Mouse (Mus musculus): ENCODE data around the gene Mcm6. TPM values are rescaled to one million over a fixed set of nuclear protein-coding genes. Genes with fewer than 3 reads are reported as not detected.
"Not testable (repeated sequence)": the region's sequence is repeated elsewhere in the genome, so short reads cannot be mapped to it uniquely, and the experiment has no call there.

The Mcm6 gene
- polyA plus RNA-seq, 1 experiment from 2014 or later: 131 TPM

GRCm38 (mm10) chr1:128319266-128319665 is 40.2 kb downstream of the Mcm6 start:
- not testable (repeated sequence) for H3K36me3 ChIP-seq (ENCODE audit: control insufficient read depth, insufficient read depth, low read length); H3K27me3 ChIP-seq (replicated peaks; ENCODE audit: control insufficient read depth, insufficient read depth, low read length); H3K4me3 ChIP-seq (ENCODE audit: low read depth, low read length); ATAC-seq; H3K9me3 ChIP-seq (replicated peaks; ENCODE audit: control insufficient read depth, low read length); H3K9ac ChIP-seq (ENCODE audit: low read length); H3K4me1 ChIP-seq (ENCODE audit: control insufficient read depth, insufficient read depth, low read length); DNase-seq (ENCODE audit: low spot score); H3K4me2 ChIP-seq (ENCODE audit: low read length); H3K27ac ChIP-seq (ENCODE audit: low read depth, low read length)
- whole genome bisulfite sequencing: 84% methylated on average over 6 of the region's 6 CpGs

GRCm38 (mm10) chr1:128314665-128315064 is 44.8 kb downstream of the Mcm6 start:
- ATAC-seq: no peak
- H3K9ac ChIP-seq (ENCODE audit: low read length): no peak overlapping the region
- H3K27ac ChIP-seq (ENCODE audit: low read depth, low read length): no peak overlapping the region
- no peak for DNase-seq (ENCODE audit: low spot score)
- H3K27me3 ChIP-seq (replicated peaks; ENCODE audit: control insufficient read depth, insufficient read depth, low read length): no peaks in the 10 kb centered on the region
- H3K9me3 ChIP-seq (replicated peaks; ENCODE audit: control insufficient read depth, low read length): no peaks in the 10 kb centered on the region
- H3K4me2 ChIP-seq (ENCODE audit: low read length): no peak overlapping the region
- H3K36me3 ChIP-seq (ENCODE audit: control insufficient read depth, insufficient read depth, low read length): no peaks in the 10 kb centered on the region
- WGBS: 72% methylated on average over 4 of the region's 4 CpGs
- no peaks in the 10 kb centered on the region for H3K4me1 ChIP-seq (ENCODE audit: control insufficient read depth, insufficient read depth, low read length)
- H3K4me3 ChIP-seq (ENCODE audit: low read depth, low read length): no peak overlapping the region

- no peak for ATAC-seq
- no peaks in the 10 kb centered on the region for H3K36me3 ChIP-seq (ENCODE audit: control insufficient read depth, insufficient read depth, low read length)
- no peak overlapping the region for H3K4me3 ChIP-seq (ENCODE audit: low read depth, low read length)
- H3K9ac ChIP-seq (ENCODE audit: low read length): no peak overlapping the region
- no peak overlapping the region for H3K27ac ChIP-seq (ENCODE audit: low read depth, low read length)
- 82% methylated on average over 3 of the region's 3 CpGs for WGBS
- no peaks in the 10 kb centered on the region for H3K4me1 ChIP-seq (ENCODE audit: control insufficient read depth, insufficient read depth, low read length)
- no peaks in the 10 kb centered on the region for H3K27me3 ChIP-seq (replicated peaks; ENCODE audit: control insufficient read depth, insufficient read depth, low read length)
- DNase-seq (ENCODE audit: low spot score): peak; percentile 44
- H3K4me2 ChIP-seq (ENCODE audit: low read length): no peak overlapping the region
- no peaks in the 10 kb centered on the region for H3K9me3 ChIP-seq (replicated peaks; ENCODE audit: control insufficient read depth, low read length)
These were observed 50.4 kb downstream of the Mcm6 start for GRCm38 (mm10) chr1:128309043-128309442.

GRCm38 (mm10) chr1:128303900-128304299 is 55.6 kb downstream of the Mcm6 start:
- Histone ChIP-seq H3K4me3 (ENCODE audit: low read depth, low read length) (no peak overlapping the region), H3K27ac (ENCODE audit: low read depth, low read length) (no peak overlapping the region), H3K27me3 (replicated peaks; ENCODE audit: control insufficient read depth, insufficient read depth, low read length) (no peaks in the 10 kb centered on the region), H3K9ac (ENCODE audit: low read length) (no peak overlapping the region), H3K9me3 (replicated peaks; ENCODE audit: control insufficient read depth, low read length) (no peaks in the 10 kb centered on the region; the same call in 1 of the 2 replicates), H3K4me1 (ENCODE audit: control insufficient read depth, insufficient read depth, low read length) (no peaks in the 10 kb centered on the region), H3K4me2 (ENCODE audit: low read length) (peak overlapping the region; percentile 9; the same call in 1 of the 2 replicates), H3K36me3 (ENCODE audit: control insufficient read depth, insufficient read depth, low read length) (no peaks in the 10 kb centered on the region)
- ATAC-seq: peak; percentile 77
- peak; percentile 79 for DNase-seq (ENCODE audit: low spot score)
- 61% methylated on average over 16 of the region's 16 CpGs for whole genome bisulfite sequencing

GRCm38 (mm10) chr1:128295717-128296528 is 63.5 kb downstream of the Mcm6 start:
- no peaks in the 10 kb centered on the region for H3K4me1 ChIP-seq (ENCODE audit: control insufficient read depth, insufficient read depth, low read length)

GRCm38 (mm10) chr1:128295296-128295695 is 64.2 kb downstream of the Mcm6 start:
- H3K27me3 ChIP-seq (replicated peaks; ENCODE audit: control insufficient read depth, insufficient read depth, low read length): no peaks in the 10 kb centered on the region
- WGBS: 85% methylated on average over 8 of the region's 8 CpGs
- H3K27ac ChIP-seq (ENCODE audit: low read depth, low read length): no peak overlapping the region
- no peak overlapping the region for H3K9ac ChIP-seq (ENCODE audit: low read length)
- H3K4me2 ChIP-seq (ENCODE audit: low read length): no peak overlapping the region
- no peaks in the 10 kb centered on the region for H3K4me1 ChIP-seq (ENCODE audit: control insufficient read depth, insufficient read depth, low read length)
- no peaks in the 10 kb centered on the region for H3K36me3 ChIP-seq (ENCODE audit: control insufficient read depth, insufficient read depth, low read length)
- no peak overlapping the region for H3K4me3 ChIP-seq (ENCODE audit: low read depth, low read length)
- DNase-seq (ENCODE audit: low spot score) (no peak), ATAC-seq (no peak)
- H3K9me3 ChIP-seq (replicated peaks; ENCODE audit: control insufficient read depth, low read length): no peaks in the 10 kb centered on the region

More at GRCm38 (mm10) chr1:128295717-128296528, 63.5 kb downstream of the Mcm6 start:
- no peaks in the 10 kb centered on the region for H3K36me3 ChIP-seq (ENCODE audit: control insufficient read depth, insufficient read depth, low read length)
- no peak overlapping the region for H3K27ac ChIP-seq (ENCODE audit: low read depth, low read length)
- H3K27me3 ChIP-seq (replicated peaks; ENCODE audit: control insufficient read depth, insufficient read depth, low read length): no peaks in the 10 kb centered on the region
- H3K9ac ChIP-seq (ENCODE audit: low read length): no peak overlapping the region
- 74% methylated on average over 5 of the region's 5 CpGs for WGBS
- H3K9me3 ChIP-seq (replicated peaks; ENCODE audit: control insufficient read depth, low read length): no peaks in the 10 kb centered on the region
- peak; percentile 32; the same call in 1 of the 2 replicates for ATAC-seq
- peak; percentile 14 for DNase-seq (ENCODE audit: low spot score)
- H3K4me2 ChIP-seq (ENCODE audit: low read length): no peak overlapping the region
- no peak overlapping the region for H3K4me3 ChIP-seq (ENCODE audit: low read depth, low read length)

GRCm38 (mm10) chr1:128293524-128293923 is 65.9 kb downstream of the Mcm6 start:
- H3K36me3 ChIP-seq (ENCODE audit: control insufficient read depth, insufficient read depth, low read length): no peaks in the 10 kb centered on the region
- no peak for DNase-seq (ENCODE audit: low spot score)
- H3K4me3 ChIP-seq (ENCODE audit: low read depth, low read length): no peak overlapping the region
- H3K9ac ChIP-seq (ENCODE audit: low read length): no peak overlapping the region
- H3K9me3 ChIP-seq (replicated peaks; ENCODE audit: control insufficient read depth, low read length): no peaks in the 10 kb centered on the region
- no peaks in the 10 kb centered on the region for H3K4me1 ChIP-seq (ENCODE audit: control insufficient read depth, insufficient read depth, low read length)
- no peak for ATAC-seq
- WGBS: 85% methylated on average over 12 of the region's 12 CpGs
- no peak overlapping the region for H3K27ac ChIP-seq (ENCODE audit: low read depth, low read length)
- no peaks in the 10 kb centered on the region for H3K27me3 ChIP-seq (replicated peaks; ENCODE audit: control insufficient read depth, insufficient read depth, low read length)
- no peak overlapping the region for H3K4me2 ChIP-seq (ENCODE audit: low read length)

- no peak overlapping the region for H3K4me2 ChIP-seq (ENCODE audit: low read length)
- H3K27ac ChIP-seq (ENCODE audit: low read depth, low read length): no peak overlapping the region
- H3K4me1 ChIP-seq (ENCODE audit: control insufficient read depth, insufficient read depth, low read length): no peaks in the 10 kb centered on the region
- no peak overlapping the region for H3K9ac ChIP-seq (ENCODE audit: low read length)
- DNase-seq (ENCODE audit: low spot score) (peak; percentile 23), ATAC-seq (peak; percentile 42; the same call in 1 of the 2 replicates)
- H3K4me3 ChIP-seq (ENCODE audit: low read depth, low read length): no peak overlapping the region
- no peaks in the 10 kb centered on the region for H3K9me3 ChIP-seq (replicated peaks; ENCODE audit: control insufficient read depth, low read length)
- WGBS: 83% methylated on average over 5 of the region's 5 CpGs
- no peaks in the 10 kb centered on the region for H3K36me3 ChIP-seq (ENCODE audit: control insufficient read depth, insufficient read depth, low read length)
- no peaks in the 10 kb centered on the region for H3K27me3 ChIP-seq (replicated peaks; ENCODE audit: control insufficient read depth, insufficient read depth, low read length)
These were observed 69.2 kb downstream of the Mcm6 start for GRCm38 (mm10) chr1:128290295-128290694.

GRCm38 (mm10) chr1:128285136-128285535 is 74.3 kb downstream of the Mcm6 start:
- Histone ChIP-seq H3K36me3 (ENCODE audit: control insufficient read depth, insufficient read depth, low read length) (peaks cover 10% of the 10 kb centered on the region), H3K4me1 (ENCODE audit: control insufficient read depth, insufficient read depth, low read length) (no peaks in the 10 kb centered on the region), H3K9me3 (replicated peaks; ENCODE audit: control insufficient read depth, low read length) (no peaks in the 10 kb centered on the region), H3K27ac (ENCODE audit: low read depth, low read length) (no peak overlapping the region), H3K27me3 (replicated peaks; ENCODE audit: control insufficient read depth, insufficient read depth, low read length) (no peaks in the 10 kb centered on the region), H3K4me2 (ENCODE audit: low read length) (no peak overlapping the region), H3K9ac (ENCODE audit: low read length) (no peak overlapping the region), H3K4me3 (ENCODE audit: low read depth, low read length) (no peak overlapping the region)
- DNase-seq (ENCODE audit: low spot score) (peak; percentile 24), ATAC-seq (no peak)
- WGBS: 71% methylated on average over 9 of the region's 9 CpGs
